Mouse (Mus musculus) hindbrain, postnatal 0 days (tissue): ENCODE data around the gene Sapcd1. TPM values are rescaled to one million over a fixed set of nuclear protein-coding genes. Genes with fewer than 3 reads are reported as not detected.

Experiments used
- ATAC-seq: fragments of 200-750 bp; cut with Nextera tagmentation; 2 replicates; pipeline ENCODE4 v1.8.0; 2017; ENCODE audit warnings: mild to moderate bottlenecking, moderate TSS enrichment, moderate library complexity
- DNase-seq: peaks from one replicate; pipeline ENCODE4 v3.0.0-alpha.2; 2015; ENCODE audit warnings: low spot score
- H3K27ac ChIP-seq: fragments of 300-500 bp; sonication (generic); 2 replicates; pipeline ENCODE4 v1.5.1; 2014; ENCODE audit warnings: mild to moderate bottlenecking
- H3K27me3 ChIP-seq: fragments of 300-500 bp; sonication (generic); 2 replicates; pipeline ENCODE4 v1.6.1; 2014; ENCODE audit warnings: low read length, mixed read lengths; ENCODE audit not compliant: insufficient read depth
- H3K36me3 ChIP-seq: fragments of 300-500 bp; sonication (generic); 2 replicates; pipeline ENCODE4 v1.6.1; 2014; ENCODE audit warnings: low read length, mixed read lengths; ENCODE audit not compliant: insufficient read depth
- H3K4me1 ChIP-seq: fragments of 300-500 bp; sonication (generic); 2 replicates; pipeline ENCODE4 v1.6.1; 2014; ENCODE audit warnings: antibody characterized with exemption, low read length, mixed read lengths; ENCODE audit not compliant: insufficient read depth
- H3K4me2 ChIP-seq: fragments of 300-500 bp; sonication (generic); 2 replicates; pipeline ENCODE4 v1.6.1; 2014; ENCODE audit warnings: low read depth, mild to moderate bottlenecking, low read length, moderate library complexity, mixed read lengths
- H3K4me3 ChIP-seq: fragments of 300-500 bp; sonication (generic); 2 replicates; pipeline ENCODE4 v1.5.1; 2014; ENCODE audit warnings: low read length
- H3K9ac ChIP-seq: fragments of 300-500 bp; sonication (generic); replicated peaks from 2 replicates; pipeline ENCODE4 v1.6.1; 2014; ENCODE audit warnings: mild to moderate bottlenecking, low read length, moderate library complexity, mixed read lengths
- H3K9me3 ChIP-seq: fragments of 300-500 bp; sonication (generic); 2 replicates; pipeline ENCODE4 v1.6.1; 2016; ENCODE audit warnings: low read length, mixed read lengths
- CTCF ChIP-seq: IDR thresholded peaks from 2 replicates; pipeline ENCODE4 v1.5.1; 2016; ENCODE audit warnings: antibody characterized with exemption, control low read depth, low read depth
- WGBS: fragments of 180-500 bp; shearing (Covaris S2); extraction: QIAGEN DNeasy Blood & Tissue Kit; methylation state at CpG from one replicate; pipeline ENCODE4 v1.1.7; 2014; 5-methylcytosine and 5-hydroxymethylcytosine counted together
- polyA plus RNA-seq: library from polyadenylated mRNA; unstranded; fragments of >200 nt; fragmentation: Nextera tagmentation; extraction: Ambion mirVana; gene quantifications from 2 replicates; pipeline ENCODE4 v1.2.1, GENCODE M21; 2015
- total RNA-seq: library from RNA; depleted of rRNA; stranded (reverse); fragments of >200 nt; gene quantifications from 2 replicates; pipeline ENCODE4 v1.2.3, GENCODE M21; 2014; rRNA removed

Gene Sapcd1
- 0.65 and 2.1 TPM in 2 replicates for total RNA-seq
- polyA plus RNA-seq, result 2.4 and 2.7 TPM in 2 replicates

DNA sequence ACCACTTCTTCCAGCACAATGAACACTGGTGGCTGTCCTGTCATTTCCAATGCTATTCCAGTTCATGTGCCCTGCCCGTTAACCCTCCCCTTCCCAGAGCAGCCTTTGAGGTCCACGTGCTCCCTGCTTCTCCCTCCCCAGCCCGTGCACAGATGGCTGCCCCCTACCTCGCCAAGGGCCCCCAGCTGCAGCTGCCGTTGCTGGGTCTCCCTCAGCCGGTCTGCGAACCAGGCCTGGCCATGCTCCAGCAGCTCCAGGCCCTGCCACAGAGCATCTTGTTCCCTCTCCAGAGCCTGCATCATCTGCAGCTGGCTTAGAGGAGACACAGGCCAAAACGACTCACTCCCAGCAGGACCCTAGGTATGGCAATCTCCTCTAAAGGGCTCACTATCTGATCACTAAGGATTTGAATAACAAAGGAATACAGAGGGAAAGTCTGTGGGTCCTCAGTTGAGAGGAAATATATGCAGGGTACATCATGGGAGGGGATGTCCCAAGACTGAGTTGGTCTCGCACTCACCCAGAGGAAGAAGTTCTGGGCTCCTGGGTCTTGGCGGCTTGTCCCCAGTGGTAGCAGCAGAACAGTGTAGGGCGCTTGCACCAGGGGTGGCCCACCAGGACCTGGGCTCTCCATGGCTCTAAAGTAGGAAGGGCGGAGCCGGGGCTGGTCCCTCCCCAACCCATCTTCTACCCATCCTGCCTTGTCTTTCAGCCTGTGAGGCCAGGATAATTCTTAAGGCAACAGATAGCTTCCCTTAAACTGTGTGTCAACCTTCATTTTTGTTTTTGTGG, at the start of gene Sapcd1:
TSS of gene Sapcd1 (minus strand) at position 740 of the 792 bp plus-strand sequence.
- H3K27me3 ChIP-seq, result no peaks in the 10 kb centered on the region
- H3K9me3 ChIP-seq, result no peaks in the 10 kb centered on the region
- ATAC-seq, result peak; percentile 80
- peak within 1 kb of the TSS; percentile 57 for H3K27ac ChIP-seq
- no peaks in the 10 kb centered on the region; the same call in 1 of the 2 replicates for H3K4me1 ChIP-seq
- no peak for TF ChIP-seq CTCF
- no peaks in the 10 kb centered on the region for H3K36me3 ChIP-seq
- no peak within 1 kb of the TSS for H3K4me2 ChIP-seq
- H3K4me3 ChIP-seq, result no peak within 1 kb of the TSS
- DNase-seq, result peak; percentile 83
- WGBS, result 26% methylated on average over 13 of the region's 13 CpGs
- no peak within 1 kb of the TSS for H3K9ac ChIP-seq

DNA sequence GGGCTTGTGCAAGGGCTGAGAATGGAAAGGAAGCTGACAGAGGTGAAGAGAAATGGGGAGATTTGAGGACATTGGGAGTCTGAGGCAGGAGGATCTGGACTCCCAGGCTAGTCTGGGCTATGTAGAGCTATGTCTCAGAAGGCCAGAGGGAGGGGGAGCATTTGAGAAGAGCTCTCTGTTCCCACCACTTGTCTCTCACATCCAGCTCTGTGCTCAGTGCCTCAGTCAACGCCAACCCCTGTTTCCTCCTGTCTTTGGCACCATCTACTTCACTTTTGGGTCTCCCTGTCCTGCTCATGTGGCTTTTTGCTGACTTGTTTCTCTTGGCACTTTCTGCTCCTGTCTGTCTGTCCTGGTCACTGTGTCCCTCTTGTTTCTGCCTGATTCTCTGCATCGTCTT, 49.5 kb upstream of the Sapcd1 start:
- no peak overlapping the region for H3K4me3 ChIP-seq
- DNase-seq (no peak), ATAC-seq (no peak)
- H3K4me2 ChIP-seq, result peak overlapping the region; percentile 49; the same call in 1 of the 2 replicates
- H3K36me3 ChIP-seq, result no peaks in the 10 kb centered on the region
- no peak overlapping the region for H3K27ac ChIP-seq
- WGBS, result 39% methylated on average over 2 of the region's 2 CpGs
- TF ChIP-seq CTCF, result no peak
- H3K27me3 ChIP-seq, result no peaks in the 10 kb centered on the region
- H3K9ac ChIP-seq, result no peak overlapping the region
- H3K9me3 ChIP-seq, result no peaks in the 10 kb centered on the region
- no peaks in the 10 kb centered on the region for H3K4me1 ChIP-seq

DNA sequence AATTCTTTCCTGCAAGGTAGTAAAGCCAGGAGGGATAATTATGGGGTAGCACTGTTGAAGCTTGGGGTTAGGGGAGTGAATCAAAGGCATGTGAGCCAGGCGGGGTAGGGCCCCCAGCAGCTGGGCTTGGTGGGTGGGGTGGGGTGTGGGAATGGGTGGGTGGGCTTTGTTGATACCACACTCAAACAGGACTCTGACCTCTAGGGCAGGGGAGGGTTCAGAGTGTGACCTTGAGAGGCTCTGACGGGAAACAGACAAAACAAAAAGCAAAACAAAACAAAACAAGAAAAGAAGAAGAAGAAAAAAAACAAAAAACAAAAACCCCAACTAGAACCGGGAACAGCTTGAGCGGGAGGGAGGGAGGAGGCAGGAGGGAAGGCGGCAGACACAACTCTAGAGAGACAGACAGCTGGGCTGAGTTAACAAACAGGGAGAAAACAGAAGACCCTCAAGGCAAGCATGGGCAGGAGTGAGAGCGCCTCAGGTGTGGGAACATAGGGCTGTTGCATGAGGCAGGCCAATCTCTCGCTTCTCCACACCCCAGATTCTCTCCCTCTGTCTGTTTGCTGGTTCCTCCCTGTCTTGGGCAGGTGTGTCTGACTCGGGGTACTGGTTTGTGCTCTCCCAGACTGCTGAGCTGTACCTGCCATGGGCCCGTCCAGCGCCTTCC, 48.8 kb upstream of the Sapcd1 start, which contains the start of gene Ly6g6e:
TSS of gene Ly6g6e (plus strand) at position 396 of the 670 bp plus-strand sequence.
- ATAC-seq, result no peak
- 47% methylated on average over 10 of the region's 10 CpGs for WGBS
- Histone ChIP-seq H3K27me3 (no peaks in the 10 kb centered on the region), H3K4me3 (peak within 1 kb of the TSS; percentile 20), H3K4me1 (no peaks in the 10 kb centered on the region), H3K9me3 (no peaks in the 10 kb centered on the region), H3K27ac (no peak within 1 kb of the TSS), H3K9ac (no peak within 1 kb of the TSS; the same call in 1 of the 2 replicates), H3K4me2 (peak within 1 kb of the TSS; percentile 49), H3K36me3 (no peaks in the 10 kb centered on the region)
- no peak for DNase-seq
- TF ChIP-seq CTCF, result no peak

DNA sequence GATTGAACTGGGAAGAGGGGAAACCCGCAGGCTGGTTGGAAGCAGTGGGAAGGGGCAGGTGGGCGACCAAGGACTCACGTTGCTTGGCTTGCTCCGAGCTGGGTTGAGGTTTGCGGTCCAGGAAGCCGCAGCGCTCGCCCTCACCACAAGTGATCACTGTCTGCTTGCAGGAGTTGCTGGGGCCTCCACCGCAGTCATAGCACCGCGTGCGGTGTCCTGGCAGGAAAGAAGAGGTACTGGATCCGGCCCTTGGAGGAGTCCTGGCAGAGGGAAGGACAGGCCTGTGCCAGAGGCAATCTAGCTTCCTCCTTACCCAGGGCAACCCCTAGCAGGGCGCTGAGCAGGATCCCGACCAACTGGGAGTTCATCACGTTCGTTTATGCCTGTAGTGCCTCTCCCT, 46.3 kb upstream of the Sapcd1 start:
- ATAC-seq (no peak), DNase-seq (no peak)
- Histone ChIP-seq H3K4me2 (no peak overlapping the region), H3K9ac (no peak overlapping the region), H3K36me3 (no peaks in the 10 kb centered on the region), H3K9me3 (no peaks in the 10 kb centered on the region), H3K27me3 (no peaks in the 10 kb centered on the region), H3K27ac (no peak overlapping the region), H3K4me1 (no peaks in the 10 kb centered on the region), H3K4me3 (no peak overlapping the region)
- TF ChIP-seq CTCF, result no peak
- WGBS, result 42% methylated on average over 17 of the region's 17 CpGs

DNA sequence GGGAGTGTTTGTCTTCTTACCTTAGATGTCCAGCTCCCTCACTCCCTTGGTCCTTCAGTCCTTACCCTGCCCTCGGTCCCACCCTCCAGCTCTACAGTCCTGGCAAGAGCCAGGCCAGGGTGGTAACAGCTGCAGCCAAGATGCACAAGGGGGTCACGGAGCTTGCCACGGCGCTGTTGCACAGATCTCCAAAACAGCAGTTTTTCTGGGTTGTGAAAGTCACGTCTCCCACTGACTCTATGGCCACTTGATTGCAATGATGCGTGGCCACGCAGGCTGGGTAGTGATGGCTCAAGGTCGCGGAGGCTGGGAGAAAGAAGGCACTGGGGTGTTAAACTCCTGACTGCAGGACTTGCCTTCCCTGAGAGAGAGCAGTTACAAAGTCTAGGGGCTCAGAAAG, 43.6 kb upstream of the Sapcd1 start:
- H3K27ac ChIP-seq, result no peak overlapping the region
- DNase-seq (no peak), ATAC-seq (no peak)
- H3K4me2 ChIP-seq, result no peak overlapping the region
- no peak overlapping the region for H3K4me3 ChIP-seq
- no peak for TF ChIP-seq CTCF
- H3K4me1 ChIP-seq, result no peaks in the 10 kb centered on the region
- WGBS, result 74% methylated on average over 9 of the region's 9 CpGs
- H3K9ac ChIP-seq, result no peak overlapping the region
- H3K27me3 ChIP-seq, result no peaks in the 10 kb centered on the region
- H3K36me3 ChIP-seq, result no peaks in the 10 kb centered on the region
- no peaks in the 10 kb centered on the region for H3K9me3 ChIP-seq

DNA sequence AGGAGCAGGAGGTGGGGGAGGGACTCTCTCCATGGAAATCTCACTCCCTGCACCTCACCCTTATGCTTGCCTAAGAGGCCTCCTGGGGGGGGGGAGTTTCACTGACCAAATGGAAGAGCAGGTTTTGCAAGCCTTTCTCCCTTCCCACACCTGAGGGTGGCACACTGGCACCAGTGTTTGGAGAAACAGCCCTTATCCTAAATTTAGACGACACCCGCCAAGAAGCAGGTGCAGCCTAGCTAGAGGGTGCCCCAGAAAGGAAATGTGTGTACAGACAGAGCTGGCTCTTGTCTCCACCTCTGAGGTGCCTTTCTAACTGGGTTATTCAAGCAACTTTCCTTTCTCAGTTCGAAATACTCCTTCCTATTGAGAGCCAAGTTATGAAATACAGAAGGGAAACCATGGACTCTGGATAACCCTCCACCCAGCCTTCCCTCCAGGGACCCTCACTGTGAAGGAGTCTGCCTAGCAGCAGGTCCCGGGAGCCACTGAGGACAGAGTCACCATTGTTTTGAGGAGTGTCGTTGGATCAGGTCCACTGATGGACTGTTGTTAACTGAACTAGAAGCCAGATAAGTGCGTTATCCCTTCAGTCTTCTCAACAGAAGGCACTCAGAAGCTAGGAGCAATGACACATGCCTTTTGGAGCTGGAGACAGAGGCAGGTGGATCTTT, 42.9 kb upstream of the Sapcd1 start:
- TF ChIP-seq CTCF, result no peak
- H3K4me3 ChIP-seq, result no peak overlapping the region
- no peak overlapping the region for H3K4me2 ChIP-seq
- DNase-seq, result no peak
- no peak for ATAC-seq
- H3K27me3 ChIP-seq, result no peaks in the 10 kb centered on the region
- 47% methylated on average over 6 of the region's 6 CpGs for WGBS
- H3K36me3 ChIP-seq, result no peaks in the 10 kb centered on the region
- H3K27ac ChIP-seq, result no peak overlapping the region
- no peak overlapping the region for H3K9ac ChIP-seq
- H3K4me1 ChIP-seq, result no peaks in the 10 kb centered on the region
- no peaks in the 10 kb centered on the region for H3K9me3 ChIP-seq
